Mouse (Mus musculus) heart, embryonic 13.5 days (tissue): ENCODE results near the gene Iqcg. TPM values are rescaled to one million over a fixed set of nuclear protein-coding genes. Genes with fewer than 3 reads are reported as not detected.
A peak's percentile ranks its signal among the peaks of the same experiment; 100 is the strongest.

ENCODE experiments used
- ATAC-seq: fragments of 200-750 bp; cut with Nextera tagmentation; 2 replicates; pipeline ENCODE4 v1.8.0; 2017; ENCODE audit warnings: moderate TSS enrichment; ENCODE audit not compliant: insufficient number of reproducible peaks, low FRiP score, low TSS enrichment; ENCODE audit errors: extremely low read depth
- H3K27ac ChIP-seq: fragments of 300-500 bp; sonication (generic); replicated peaks from 2 replicates; pipeline ENCODE4 v1.5.1; 2015; ENCODE audit warnings: moderate library complexity, mild to moderate bottlenecking, inconsistent platforms
- H3K27me3 ChIP-seq: fragments of 300-500 bp; sonication (generic); replicated peaks from 2 replicates; pipeline ENCODE4 v1.6.1; 2015; ENCODE audit warnings: mild to moderate bottlenecking, inconsistent platforms
- H3K36me3 ChIP-seq: fragments of 300-500 bp; sonication (generic); 2 replicates; pipeline ENCODE4 v1.6.1; 2015; ENCODE audit warnings: mild to moderate bottlenecking, inconsistent platforms
- H3K4me1 ChIP-seq: fragments of 300-500 bp; sonication (generic); 2 replicates; pipeline ENCODE4 v1.6.1; 2015; ENCODE audit warnings: inconsistent platforms
- H3K4me2 ChIP-seq: fragments of 300-500 bp; sonication (generic); 2 replicates; pipeline ENCODE4 v1.6.1; 2015; ENCODE audit warnings: inconsistent platforms, mild to moderate bottlenecking, moderate library complexity
- H3K4me3 ChIP-seq: fragments of 300-500 bp; sonication (generic); 2 replicates; pipeline ENCODE4 v1.5.1; 2015; ENCODE audit warnings: moderate library complexity, mild to moderate bottlenecking, inconsistent platforms
- H3K9ac ChIP-seq: fragments of 300-500 bp; sonication (generic); 2 replicates; pipeline ENCODE4 v1.6.1; 2015; ENCODE audit warnings: inconsistent platforms, mild to moderate bottlenecking, moderate library complexity
- H3K9me3 ChIP-seq: fragments of 300-500 bp; sonication (generic); 2 replicates; pipeline ENCODE4 v1.6.1; 2016; ENCODE audit warnings: inconsistent platforms
- WGBS: fragments of 180-500 bp; shearing (Covaris S2); methylation state at CpG from one replicate; pipeline ENCODE4 v1.1.7; 2015; ENCODE audit warnings: mixed read lengths; 5-methylcytosine and 5-hydroxymethylcytosine counted together
- microRNA counts: library from miRNA; unstranded; fragments of <30 nt; microRNA quantifications from one replicate; lab custom pipeline; 2016
- microRNA-seq: library from miRNA; unstranded; fragments of <30 nt; microRNA quantifications from one replicate; pipeline ENCODE4, GENCODE M21; 2016
- polyA plus RNA-seq: library from polyadenylated mRNA; unstranded; fragments of >200 nt; fragmentation: Nextera tagmentation; extraction: Ambion mirVana; gene quantifications from 2 replicates; pipeline ENCODE4 v1.2.1, GENCODE M21; 2015

Iqcg gene
- polyA plus RNA-seq, 1 experiment from 2014 or later, result 1.6 TPM

- Histone ChIP-seq H3K9me3 (no peaks in the 10 kb centered on the region), H3K27ac (no peak overlapping the region), H3K27me3 (no peaks in the 10 kb centered on the region), H3K4me1 (no peaks in the 10 kb centered on the region), H3K9ac (no peak overlapping the region), H3K36me3 (peaks cover 52% of the 10 kb centered on the region), H3K4me3 (no peak overlapping the region), H3K4me2 (no peak overlapping the region)
- WGBS, result 52% methylated on average over 2 of the region's 2 CpGs
- no peak for ATAC-seq
These were observed 83.0 kb downstream of the Iqcg start for GRCm38 (mm10) chr16:32973047-32973446.

GRCm38 (mm10) chr16:32972535-32972934, 83.5 kb downstream of the Iqcg start:
- Histone ChIP-seq H3K27ac (no peak overlapping the region), H3K4me2 (no peak overlapping the region), H3K9me3 (no peaks in the 10 kb centered on the region), H3K27me3 (no peaks in the 10 kb centered on the region), H3K4me1 (no peaks in the 10 kb centered on the region), H3K9ac (no peak overlapping the region), H3K36me3 (peaks cover 48% of the 10 kb centered on the region), H3K4me3 (no peak overlapping the region)
- WGBS, result 72% methylated on average over 5 of the region's 5 CpGs
- no peak for ATAC-seq

MicroRNAs within 50 kb of the gene (microRNA counts, 519-probe panel; counts per million panel counts)
- microRNA mmu-miR-1947 (lab: Ali Mortazavi, UCI), result 209 counts per million, percentile 61 among the panel's probes with 10 or more counts

Small RNAs within 50 kb of the gene (microRNA-seq; reads per million reads assigned to microRNA genes)
- gene Gm22231, result not detected
- gene Mir1947, result 3.3 reads per million, percentile 12 among the genes with 10 or more reads in this experiment

Other genes with a start within 250 kb of the Iqcg start
- gene Smbd1, start 245.7 kb downstream of the Iqcg start, polyA plus RNA-seq, result not detected in 2 replicates
- gene Fyttd1, start 178.7 kb downstream of the Iqcg start, polyA plus RNA-seq, result 102 and 116 TPM in 2 replicates
- gene Rubcn, start 178.5 kb downstream of the Iqcg start, polyA plus RNA-seq, result 24.2 and 26.5 TPM in 2 replicates
- gene Lrch3, start 142.1 kb downstream of the Iqcg start, polyA plus RNA-seq, result 14.2 and 16.4 TPM in 2 replicates
- gene Rpl35a, start 235 bp upstream of the Iqcg start, polyA plus RNA-seq, result 652 and 689 TPM in 2 replicates
- 2.2 and 3.5 TPM in 2 replicates for gene Lmln, start 6.3 kb upstream of the Iqcg start, polyA plus RNA-seq
- 12.5 and 12.7 TPM in 2 replicates for gene Osbpl11, start 128.9 kb upstream of the Iqcg start, polyA plus RNA-seq
- gene Snx4, start 195.2 kb upstream of the Iqcg start, polyA plus RNA-seq, result 68.7 and 73.3 TPM in 2 replicates